Mouse (Mus musculus): ENCODE results near the gene Ube2s.
A peak's percentile ranks its signal among the peaks of the same experiment; 100 is the strongest.
"Not testable (repeated sequence)": the region's sequence is repeated elsewhere in the genome, so short reads cannot be mapped to it uniquely, and the experiment has no call there.

Gene Ube2s

DNA sequence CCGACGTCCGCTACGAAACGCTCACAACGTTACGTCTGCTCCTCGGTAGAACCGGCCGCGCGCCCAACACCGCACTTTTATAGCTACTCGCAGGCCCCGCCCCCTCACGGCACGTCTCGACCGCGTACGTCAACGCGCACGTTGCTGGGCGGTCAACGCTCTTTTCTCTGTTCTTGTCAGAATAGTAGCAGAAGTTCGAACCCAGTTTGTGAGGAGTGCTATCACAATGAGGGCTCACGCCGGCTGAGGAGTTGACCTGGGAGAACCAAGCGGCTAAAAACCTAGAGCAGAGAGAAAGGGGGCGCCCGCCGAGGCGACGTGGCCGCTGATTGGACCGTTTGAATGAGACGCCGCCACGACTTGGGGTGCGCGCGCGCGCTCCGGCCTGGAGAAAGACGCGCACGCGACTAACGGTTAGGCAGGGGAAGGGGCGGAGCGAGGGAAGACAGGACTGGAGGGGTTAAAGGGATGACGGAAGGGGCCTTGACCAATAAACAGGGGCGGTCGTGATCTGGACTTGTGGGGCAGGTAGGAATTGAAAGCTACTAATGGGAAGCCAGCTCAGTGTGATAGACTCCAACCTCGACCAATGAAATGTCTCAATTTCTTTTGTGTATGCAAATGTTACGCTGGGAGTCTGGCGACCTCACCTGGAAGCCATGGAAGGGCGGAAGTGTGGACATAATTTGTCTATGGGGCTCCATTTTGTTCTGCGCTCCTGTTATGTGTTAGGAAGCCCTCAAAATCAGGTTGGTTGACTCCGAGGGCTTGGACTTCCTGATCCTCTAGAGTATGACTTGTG, at the start of gene Ube2s:
TSS of gene Ube2s (minus strand) at position 288 of the 802 bp plus-strand sequence.
- DNase-seq (ENCODE audit: extremely low spot score, low read depth, low spot score), result peak; percentile 96

DNA sequence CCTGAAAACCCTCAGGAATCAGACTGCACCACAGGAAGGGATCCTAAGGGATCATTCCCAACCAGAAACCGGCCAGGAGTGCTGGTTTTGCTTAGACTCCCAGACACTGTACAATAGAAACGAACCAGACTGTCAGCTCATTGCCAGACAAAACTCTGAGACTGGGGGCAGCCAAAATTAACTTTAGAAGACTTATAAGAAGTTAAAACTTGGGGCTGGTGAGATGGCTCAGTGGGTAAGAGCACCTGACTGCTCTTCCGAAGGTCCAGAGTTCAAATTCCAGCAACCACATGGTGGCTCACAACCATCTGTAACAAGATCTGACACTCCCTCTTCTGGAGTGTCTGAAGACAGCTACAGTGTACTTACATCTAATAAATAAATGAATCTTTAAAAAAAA, 48.5 kb upstream of the Ube2s start:
- not testable (repeated sequence) for DNase-seq (ENCODE audit: extremely low spot score, low read depth, low spot score)

DNA sequence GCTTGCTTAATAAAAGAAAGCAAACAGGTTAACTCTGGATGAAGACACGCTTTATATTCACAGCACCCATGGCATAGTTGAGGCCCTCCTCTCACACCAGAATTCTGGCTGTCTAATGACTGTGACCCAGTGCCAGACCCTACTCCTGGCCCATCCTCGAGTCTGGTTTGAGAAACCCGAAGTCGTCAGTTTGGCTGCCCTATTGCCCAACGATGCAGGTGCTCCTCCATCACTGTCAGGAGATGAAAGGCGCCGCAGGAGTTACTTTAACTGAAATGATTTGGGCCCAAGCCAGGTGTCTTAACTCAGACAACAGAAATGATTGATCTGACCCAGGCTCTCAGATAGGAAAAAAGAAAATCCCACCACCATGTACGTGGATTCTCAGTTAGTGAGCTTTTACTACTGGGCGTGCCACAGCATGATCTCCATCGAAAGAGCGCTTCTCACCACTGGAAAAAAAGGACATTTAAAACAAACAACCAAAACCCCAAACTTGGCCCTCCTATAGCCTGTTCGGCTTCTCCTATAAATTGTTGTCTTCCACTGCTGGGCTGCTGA, 47.1 kb upstream of the Ube2s start:
- DNase-seq (ENCODE audit: extremely low spot score, low read depth, low spot score), result no peak

DNA sequence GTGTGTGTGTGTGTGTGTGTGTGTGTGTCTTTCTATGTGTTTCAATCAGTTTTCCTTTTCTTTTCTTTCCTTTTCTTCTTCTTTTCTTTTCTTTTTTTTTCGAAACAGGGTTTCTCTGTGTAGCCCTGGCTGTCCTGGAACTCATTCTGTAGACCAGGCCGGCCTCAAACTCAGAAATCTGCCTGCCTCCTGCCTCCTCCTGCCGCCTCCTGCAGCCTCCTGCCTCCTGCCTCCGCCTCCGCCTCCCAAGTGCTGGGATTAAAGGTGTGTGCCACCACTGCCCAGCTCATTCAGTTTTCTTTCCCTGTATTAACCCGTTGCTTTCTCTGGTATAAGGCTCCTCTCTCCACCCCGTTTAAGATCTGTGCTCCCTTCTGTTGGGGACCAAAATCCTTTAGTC, 44.9 kb upstream of the Ube2s start:
- DNase-seq (ENCODE audit: extremely low spot score, low read depth, low spot score), result no peak

DNA sequence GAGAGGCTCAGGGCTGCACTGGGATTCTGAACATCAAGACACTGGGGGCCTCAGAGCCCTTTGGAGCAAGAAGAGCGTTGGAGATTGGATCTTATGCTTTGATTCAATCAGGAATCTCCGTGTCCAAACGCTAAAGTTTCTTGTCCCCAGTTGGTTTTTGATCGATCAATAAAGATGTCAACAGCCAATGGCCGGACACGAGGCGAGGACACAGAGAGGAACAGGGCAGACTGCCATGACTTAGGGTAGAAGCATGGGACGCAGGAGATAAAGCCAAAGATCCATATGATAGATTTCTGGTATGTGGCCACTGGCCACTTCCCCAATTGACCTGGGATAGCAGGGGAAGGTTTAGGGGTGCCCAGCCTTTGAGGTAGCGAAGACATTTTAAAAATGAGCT, 44.1 kb upstream of the Ube2s start:
- no peak for DNase-seq (ENCODE audit: extremely low spot score, low read depth, low spot score)

DNA sequence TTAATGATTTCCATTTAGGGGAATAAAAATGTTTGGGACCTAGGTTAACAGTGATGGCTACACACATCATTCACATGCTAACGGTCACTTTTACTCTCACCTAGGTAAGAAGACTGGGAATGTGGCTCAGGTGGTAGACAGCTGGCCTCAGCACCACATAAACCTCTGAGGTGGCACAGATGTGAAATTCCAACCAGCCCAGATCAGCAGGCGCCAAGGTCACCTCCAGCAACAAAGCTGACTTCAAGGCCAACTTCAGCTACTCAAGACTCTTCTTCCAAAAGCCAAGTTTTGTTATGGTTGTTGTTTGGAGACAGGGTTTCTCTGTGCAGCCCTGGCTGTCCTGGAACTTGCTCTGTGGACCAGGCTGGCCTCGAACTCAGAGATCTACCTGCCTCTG, 41.2 kb upstream of the Ube2s start:
- DNase-seq (ENCODE audit: extremely low spot score, low read depth, low spot score), result no peak

DNA sequence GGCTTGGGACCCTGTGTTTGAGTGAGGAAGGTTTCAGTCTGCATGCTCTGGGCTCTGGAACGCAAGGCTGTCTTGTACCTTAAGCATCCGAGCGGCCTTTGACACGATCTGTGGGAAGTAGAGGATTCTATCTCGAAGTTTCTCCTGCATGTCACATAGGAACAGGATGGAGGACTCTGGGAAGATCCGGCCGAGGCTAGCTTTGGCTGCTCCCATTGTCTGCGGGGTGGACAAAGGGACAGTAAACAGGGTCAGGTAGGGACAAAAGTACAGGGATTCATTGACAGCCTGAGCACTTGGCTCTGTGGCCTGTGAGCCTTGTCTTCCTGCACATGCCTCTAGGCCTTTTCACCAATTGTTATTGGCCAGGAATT, 38.9 kb upstream of the Ube2s start:
- no peak for DNase-seq (ENCODE audit: extremely low spot score, low read depth, low spot score)

DNA sequence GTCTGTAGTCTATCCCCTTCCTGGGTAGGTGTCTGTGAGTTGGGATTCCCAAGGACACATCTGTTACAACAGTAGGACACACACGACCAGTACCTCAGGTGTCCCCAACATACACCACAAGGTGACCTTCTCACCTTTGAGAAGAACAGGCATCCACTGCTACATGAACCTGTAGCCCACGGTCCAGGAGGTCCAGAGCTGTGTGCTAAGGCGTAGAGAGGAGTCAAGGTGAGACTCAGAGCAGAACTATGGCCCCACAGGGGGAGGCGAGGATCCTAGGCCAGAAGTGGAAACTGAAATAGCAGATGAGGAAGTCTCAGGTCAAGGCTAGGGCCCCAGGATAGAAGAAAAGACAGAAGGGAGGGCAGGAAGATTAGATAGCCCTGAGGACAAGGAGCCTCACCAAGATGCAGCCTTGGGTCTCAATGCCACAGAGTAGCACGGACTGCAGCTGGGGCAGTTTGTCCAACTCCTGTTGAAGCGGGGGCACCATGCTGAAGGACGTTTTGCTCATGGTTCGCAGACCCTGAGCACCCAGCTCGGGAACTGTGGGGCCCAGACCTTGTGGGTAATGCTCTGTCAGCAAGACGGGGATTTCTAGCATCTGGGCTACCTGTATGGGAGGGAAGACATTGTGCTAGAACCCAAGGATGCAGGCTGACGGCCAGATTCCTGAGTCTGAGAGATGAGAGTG, 38.4 kb upstream of the Ube2s start:
- DNase-seq (ENCODE audit: extremely low spot score, low read depth, low spot score), result no peak

DNA sequence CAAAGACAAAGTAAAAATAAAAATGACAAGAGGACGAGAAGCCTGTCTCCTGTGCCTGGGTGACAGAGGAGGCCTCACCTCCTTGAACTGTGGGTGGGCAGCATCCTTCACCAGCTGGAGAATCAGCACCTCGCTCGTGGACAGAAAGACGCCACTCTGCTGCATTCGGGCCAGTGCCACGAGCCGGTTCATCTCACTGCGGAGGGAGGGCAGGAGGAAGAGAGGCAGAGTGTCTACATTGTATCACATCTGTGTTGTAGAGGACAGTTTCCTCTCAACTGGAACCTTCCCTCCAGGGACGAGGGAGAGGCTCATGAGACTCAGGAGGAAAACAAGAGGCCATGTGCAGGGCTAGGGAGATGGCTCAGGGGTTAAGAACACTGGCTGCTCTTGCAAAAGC, 37.0 kb upstream of the Ube2s start:
- no peak for DNase-seq (ENCODE audit: extremely low spot score, low read depth, low spot score)

DNA sequence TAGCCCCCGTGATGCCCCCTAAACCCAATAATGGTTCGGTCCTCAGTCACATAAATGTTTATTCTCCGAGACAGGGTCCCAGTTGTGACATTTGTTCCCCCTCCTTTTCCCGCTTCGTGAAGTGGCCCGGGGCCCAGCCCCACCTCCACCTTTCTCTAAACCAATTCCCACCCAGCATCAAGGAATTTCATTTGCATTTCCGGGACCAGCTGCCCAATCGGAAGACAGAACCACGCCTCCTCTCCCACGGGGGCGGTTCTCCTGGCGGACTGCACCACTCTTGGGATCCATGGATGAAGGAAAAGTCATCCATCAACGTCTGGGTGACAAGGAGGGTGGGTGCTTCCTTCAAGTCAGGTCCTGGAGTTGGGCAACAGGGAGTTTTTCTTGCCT, 32.5 kb upstream of the Ube2s start:
- peak; percentile 47 for DNase-seq (ENCODE audit: extremely low spot score, low read depth, low spot score)

DNA sequence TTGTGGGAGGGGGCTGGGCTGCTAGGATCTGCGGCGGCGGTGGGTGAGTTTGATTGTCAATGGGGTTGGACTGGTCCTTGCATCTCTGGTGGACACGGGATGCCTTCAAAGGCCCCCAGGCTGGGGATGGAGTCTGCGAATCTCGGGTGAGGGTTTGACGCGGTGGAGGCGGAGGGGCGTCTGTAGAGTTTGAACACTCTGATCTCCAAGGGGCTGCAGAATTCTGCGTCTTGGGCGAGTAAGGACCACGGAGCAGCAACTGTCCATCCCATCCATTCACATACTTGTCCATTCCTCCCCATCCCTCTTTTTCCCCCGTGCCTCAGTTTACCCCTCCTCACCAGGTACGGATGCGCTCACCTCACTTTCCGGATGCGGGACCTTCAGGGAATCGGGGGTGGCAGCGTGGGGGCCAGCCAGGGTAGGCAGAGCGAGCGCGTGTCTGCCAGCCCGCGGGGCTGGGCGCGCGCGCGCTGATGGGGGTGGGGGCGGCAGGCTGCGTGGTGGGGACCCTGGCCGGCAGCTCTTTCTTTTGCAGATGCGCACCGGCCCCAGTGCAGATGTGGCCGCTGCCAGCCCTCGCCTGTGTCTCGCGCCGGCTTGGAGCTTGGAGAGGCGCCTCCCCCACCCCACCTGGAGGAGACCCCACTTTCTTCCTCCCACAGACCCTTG, 32.0 kb upstream of the Ube2s start, which contains the start of gene Shisa7:
TSS of gene Shisa7 (minus strand) at position 452 of the 672 bp plus-strand sequence.
- no peak for DNase-seq (ENCODE audit: extremely low spot score, low read depth, low spot score)

DNA sequence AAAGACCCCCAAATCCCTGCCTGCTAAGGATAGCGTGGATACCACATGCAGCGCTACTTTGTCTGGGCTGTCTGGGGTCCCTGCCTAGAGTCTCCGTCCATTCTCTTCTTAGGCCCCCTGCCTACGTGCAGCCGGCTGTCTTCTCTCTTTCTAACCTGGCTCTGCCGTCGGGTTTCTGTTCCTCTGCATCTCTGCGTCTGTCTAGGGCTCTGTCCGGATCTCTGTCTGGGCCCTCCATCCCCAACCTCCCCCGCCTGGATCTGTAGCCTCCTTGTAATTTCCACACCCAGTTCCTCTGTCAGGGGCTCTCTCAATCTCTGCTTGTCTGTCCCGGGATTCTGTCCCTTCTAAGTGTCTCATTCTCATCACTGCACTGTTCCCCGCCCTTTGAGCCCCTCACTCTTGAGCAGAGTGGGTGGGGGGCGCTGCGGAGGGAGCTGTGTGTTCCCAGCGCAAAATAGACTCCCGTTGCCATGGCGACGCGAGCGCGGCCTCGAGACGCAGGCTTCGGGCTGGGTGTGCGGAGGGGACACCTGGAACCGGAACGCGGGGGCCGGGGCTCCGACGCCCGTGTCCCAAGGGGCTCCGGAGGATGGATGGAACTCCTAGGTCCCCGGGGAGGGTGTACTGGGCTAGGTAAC, 31.3 kb upstream of the Ube2s start:
- no peak for DNase-seq (ENCODE audit: extremely low spot score, low read depth, low spot score)

DNA sequence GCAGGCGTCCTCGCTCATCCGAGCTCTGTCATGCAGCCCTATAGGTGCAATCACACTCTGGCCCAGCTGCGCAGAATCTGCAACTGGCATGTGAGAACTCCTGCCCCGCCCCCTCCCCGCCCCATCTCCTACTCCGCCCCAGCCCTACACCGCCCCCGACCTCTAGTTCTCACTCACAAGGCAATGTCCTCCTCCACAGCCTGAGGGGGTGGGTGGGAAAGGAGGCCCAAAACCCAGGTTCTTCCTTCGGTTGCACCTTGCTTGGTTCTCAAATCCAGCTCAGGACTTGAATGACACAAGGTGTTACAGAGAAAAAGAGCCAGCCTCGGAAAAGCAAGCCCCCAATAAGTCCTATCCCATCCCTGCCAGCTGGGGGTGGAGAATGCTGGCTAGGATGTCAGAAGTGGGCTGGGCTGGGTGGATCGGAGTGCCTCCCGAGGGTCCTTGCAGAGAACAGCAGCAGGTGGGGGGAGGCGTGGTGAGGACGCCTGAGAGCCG, 30.3 kb upstream of the Ube2s start:
- DNase-seq (ENCODE audit: extremely low spot score, low read depth, low spot score), result no peak

DNA sequence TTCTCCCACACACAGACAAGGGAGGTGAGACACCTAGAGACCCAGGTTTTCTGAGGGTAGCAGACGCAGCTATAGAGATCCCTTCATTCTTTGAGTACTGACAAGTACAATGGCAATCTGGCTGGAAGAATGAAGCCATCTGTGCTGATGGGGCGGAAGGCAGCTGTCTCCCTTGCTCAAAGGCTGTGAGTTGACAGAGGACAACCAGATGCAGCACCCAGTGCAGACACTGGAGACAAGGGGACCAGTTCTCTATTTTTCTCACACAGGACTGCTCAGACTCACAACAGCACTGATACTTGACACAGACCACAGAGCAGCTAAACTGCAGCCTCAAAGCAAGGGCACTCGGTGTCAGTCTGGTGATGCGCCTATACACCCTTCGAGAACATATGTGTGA, 29.7 kb upstream of the Ube2s start:
- no peak for DNase-seq (ENCODE audit: extremely low spot score, low read depth, low spot score)

DNA sequence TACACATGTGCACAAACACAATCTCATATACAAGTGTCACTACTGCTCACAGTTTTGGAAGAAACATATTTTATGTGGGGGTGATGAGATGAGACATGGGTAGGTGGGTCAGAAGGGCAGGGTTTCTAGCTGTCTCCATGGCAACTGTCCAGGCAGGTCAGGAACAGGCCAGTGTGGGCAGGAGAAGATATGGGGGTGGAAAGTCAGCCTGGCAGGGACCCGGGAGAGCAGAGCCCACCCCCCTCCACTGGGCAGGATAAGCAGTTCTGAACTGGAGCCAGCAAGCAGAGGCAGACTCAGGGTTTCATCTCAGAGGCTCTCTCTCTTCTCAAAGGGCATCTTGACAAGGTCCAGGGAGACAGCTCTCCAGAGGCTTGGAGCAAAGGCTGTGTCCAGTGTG, 25.2 kb upstream of the Ube2s start:
- no peak for DNase-seq (ENCODE audit: extremely low spot score, low read depth, low spot score)

DNA sequence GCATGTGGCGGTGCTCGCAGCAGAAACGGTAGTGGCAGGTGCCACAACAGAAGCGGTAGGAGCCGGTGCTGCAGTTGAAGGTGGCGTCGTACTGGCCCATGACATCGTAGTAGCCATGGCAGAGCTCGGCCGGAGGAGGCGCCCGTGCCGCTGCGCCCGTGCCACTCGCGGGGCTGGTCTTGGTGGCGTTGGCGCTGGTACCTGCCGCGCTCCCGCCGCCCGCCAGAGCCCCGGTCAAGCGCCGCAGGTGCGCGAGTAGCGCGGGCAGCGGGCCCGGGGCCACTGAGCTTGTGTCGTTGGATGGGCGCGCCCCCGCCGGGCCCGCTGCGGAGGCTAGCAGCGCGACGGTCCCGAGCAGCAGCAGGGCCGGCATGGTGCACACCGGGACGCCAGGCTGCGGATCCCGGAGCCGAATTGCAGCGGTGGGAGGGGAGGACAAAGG, 24.0 kb upstream of the Ube2s start:
- no peak for DNase-seq (ENCODE audit: extremely low spot score, low read depth, low spot score)

DNA sequence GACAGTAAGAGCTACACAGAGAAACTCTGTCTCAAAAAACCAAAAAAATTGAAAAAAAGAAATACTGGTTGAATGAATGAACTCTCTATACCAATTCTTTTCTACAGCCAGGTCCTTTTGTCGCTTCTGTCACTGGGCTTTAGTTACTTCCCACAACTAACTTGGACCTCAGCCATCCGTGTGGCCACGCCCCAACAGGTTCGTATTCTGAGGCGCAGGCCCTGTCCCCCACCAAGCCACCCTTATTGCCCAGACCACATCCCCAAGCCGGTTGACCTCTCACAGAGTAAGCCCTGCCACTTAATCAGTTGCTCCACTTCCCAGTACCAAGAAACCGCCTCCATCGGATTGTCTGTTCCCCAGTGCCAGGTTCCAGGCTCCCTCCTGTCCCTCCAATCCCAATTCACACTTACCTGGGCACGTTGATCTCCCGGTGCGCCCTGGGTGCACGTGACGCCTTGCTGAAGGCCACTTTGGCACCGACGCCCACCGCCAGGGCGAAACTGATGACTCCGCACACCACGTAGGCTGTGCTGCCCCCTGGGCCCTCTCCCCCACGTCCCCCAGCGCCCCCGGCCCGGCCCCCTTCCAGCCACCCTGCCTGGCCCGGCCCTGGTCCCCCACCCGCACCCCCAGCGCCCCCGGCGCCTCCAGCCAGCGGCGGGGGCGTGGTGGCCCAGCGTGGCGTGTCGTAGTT, 23.4 kb upstream of the Ube2s start:
- DNase-seq (ENCODE audit: extremely low spot score, low read depth, low spot score), result no peak

DNA sequence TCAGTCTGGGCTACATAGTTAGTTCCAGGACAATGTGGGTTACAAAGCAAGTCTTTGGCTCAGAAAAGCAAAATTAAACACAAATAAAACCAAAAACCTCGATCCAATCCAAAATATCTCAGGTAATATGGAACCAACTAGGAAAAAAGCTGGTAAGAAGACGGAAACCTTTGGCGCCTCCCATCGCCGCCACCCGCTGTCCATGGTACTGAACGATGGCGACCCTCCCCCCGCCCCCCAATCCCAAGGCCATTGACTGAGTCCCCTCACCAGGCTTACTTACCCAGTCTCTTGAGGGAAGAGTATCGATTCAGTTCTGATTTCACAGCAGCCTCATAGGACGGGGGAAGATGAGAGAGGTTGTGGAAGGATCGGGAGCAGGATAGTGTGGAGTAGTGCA, 18.1 kb upstream of the Ube2s start:
- no peak for DNase-seq (ENCODE audit: extremely low spot score, low read depth, low spot score)

DNA sequence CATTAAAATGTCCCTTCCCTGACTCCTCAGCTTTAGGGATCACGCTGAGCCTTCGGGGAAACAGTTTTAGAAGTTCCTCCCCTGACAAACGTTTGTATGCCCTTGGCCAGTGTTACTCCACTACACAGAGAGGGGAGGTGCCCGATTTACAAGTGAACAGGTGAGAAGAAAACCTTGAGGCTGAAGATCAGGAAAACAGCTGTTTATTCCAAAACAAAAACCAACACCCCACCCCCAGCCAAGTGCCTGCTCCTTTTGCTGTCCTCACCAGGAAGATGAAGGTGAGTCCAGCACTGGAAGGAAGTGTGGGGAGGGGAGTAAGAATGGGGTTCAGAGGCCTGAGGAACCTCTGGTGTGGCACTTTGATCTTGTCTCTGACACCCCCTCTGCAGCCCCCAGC, 13.0 kb upstream of the Ube2s start:
- DNase-seq (ENCODE audit: extremely low spot score, low read depth, low spot score), result no peak

DNA sequence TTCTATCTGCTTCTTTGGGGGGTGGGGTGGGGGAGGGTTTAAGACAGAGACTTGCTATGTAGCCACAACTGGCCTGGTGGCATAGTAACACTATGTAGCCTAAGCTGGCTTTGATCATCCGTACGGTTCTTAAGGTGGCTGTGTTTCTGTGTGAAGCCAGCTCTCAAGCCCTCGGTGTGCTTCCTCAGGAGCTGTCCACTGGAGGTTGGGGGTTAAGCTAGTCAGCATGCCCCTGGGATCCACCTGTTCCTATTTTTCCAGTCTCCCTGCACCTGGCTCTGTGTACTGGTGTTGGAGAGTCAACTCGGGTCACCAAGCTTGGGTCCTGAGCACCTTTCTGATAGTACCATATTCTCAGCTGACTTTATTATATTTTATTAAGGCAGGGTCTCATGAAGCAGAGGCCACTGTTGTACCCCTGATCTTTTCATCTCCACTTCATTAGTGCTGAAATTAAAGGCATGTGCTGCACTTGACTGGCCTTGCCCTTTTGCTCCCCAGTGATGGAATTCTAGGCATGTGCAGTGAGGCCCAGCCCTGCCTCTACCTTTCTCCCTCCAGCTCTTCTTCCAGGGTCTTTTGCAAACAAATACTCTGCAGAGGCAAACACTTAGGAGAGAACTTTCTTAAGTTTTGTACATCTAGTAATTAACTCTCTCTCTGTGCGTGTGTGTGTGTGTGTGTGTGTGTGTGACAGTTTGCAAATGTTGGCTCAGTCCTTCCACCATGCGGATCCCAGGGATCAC, 9.9 kb upstream of the Ube2s start:
- no peak for DNase-seq (ENCODE audit: extremely low spot score, low read depth, low spot score)
